Mouse (Mus musculus) heart, embryonic 15.5 days (tissue): ENCODE measurements around the gene Cachd1. TPM values are rescaled to one million over a fixed set of nuclear protein-coding genes. Genes with fewer than 3 reads are reported as not detected.

Experiments
- ATAC-seq: fragments of 200-750 bp; cut with Nextera tagmentation; replicated peaks from 2 replicates; pipeline ENCODE4 v1.8.0; 2017; ENCODE audit warnings: low read depth, moderate TSS enrichment; ENCODE audit not compliant: insufficient number of reproducible peaks, insufficient read depth, low FRiP score
- H3K27ac ChIP-seq: fragments of 300-500 bp; sonication (generic); 2 replicates; pipeline ENCODE4 v1.5.1; 2015; ENCODE audit warnings: mild to moderate bottlenecking, inconsistent platforms
- H3K27me3 ChIP-seq: fragments of 300-500 bp; sonication (generic); 2 replicates; pipeline ENCODE4 v1.6.1; 2015; ENCODE audit warnings: inconsistent platforms
- H3K36me3 ChIP-seq: fragments of 300-500 bp; sonication (generic); 2 replicates; pipeline ENCODE4 v1.6.1; 2015; ENCODE audit warnings: mild to moderate bottlenecking, inconsistent platforms
- H3K4me1 ChIP-seq: fragments of 300-500 bp; sonication (generic); replicated peaks from 2 replicates; pipeline ENCODE4 v1.6.1; 2015; ENCODE audit warnings: inconsistent platforms
- H3K4me2 ChIP-seq: fragments of 300-500 bp; sonication (generic); 2 replicates; pipeline ENCODE4 v1.6.1; 2015; ENCODE audit warnings: inconsistent platforms, mild to moderate bottlenecking, moderate library complexity
- H3K4me3 ChIP-seq: fragments of 300-500 bp; sonication (generic); 2 replicates; pipeline ENCODE4 v1.5.1; 2015; ENCODE audit warnings: mild to moderate bottlenecking, inconsistent platforms
- H3K9ac ChIP-seq: fragments of 300-500 bp; sonication (generic); 2 replicates; pipeline ENCODE4 v1.6.1; 2015; ENCODE audit warnings: mild to moderate bottlenecking, inconsistent platforms
- H3K9me3 ChIP-seq: fragments of 300-500 bp; sonication (generic); replicated peaks from 2 replicates; pipeline ENCODE4 v1.6.1; 2016; ENCODE audit warnings: inconsistent platforms
- WGBS: fragments of 180-500 bp; shearing (Covaris S2); methylation state at CpG from one replicate; pipeline ENCODE4 v1.1.7; 2015; ENCODE audit warnings: mixed read lengths; 5-methylcytosine and 5-hydroxymethylcytosine counted together
- polyA plus RNA-seq: library from polyadenylated mRNA; unstranded; fragments of >200 nt; fragmentation: Nextera tagmentation; extraction: Ambion mirVana; gene quantifications from 2 replicates; pipeline ENCODE4 v1.2.1, GENCODE M21; 2015

Gene Cachd1
- polyA plus RNA-seq, 1 experiment from 2014 or later, result 6.2 TPM

GRCm38 (mm10) chr4:101071570-101071969 is 295.1 kb downstream of the Cachd1 start:
- Histone ChIP-seq H3K9me3 (no peaks in the 10 kb centered on the region), H3K36me3 (no peaks in the 10 kb centered on the region), H3K9ac (no peak overlapping the region), H3K27me3 (no peaks in the 10 kb centered on the region; the same call in 1 of the 2 replicates), H3K4me2 (no peak overlapping the region), H3K4me3 (no peak overlapping the region), H3K4me1 (peaks cover 9% of the 10 kb centered on the region), H3K27ac (no peak overlapping the region)
- ATAC-seq, result no peak
- WGBS, result 75% methylated on average over 4 of the region's 4 CpGs

DNA sequence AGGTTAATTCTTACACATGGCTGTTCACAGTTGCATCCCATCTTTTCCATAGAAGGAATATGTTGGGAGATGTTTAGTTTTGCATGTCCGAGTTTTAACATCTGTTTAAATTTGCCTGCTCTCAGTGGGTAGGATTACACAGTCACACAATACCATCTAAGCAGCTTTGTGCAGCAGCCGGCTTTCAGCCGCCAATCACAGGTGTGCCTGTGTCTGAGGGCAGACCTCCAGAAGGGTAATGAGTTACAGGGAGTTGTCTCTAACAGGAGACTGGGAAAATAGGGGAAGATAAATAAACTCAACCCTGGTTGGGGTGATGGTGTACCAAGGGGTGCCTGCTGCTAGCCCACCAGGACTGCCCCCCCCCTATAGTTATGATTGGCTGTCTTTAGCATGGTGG is 299.9 kb downstream of the Cachd1 start:
- 52% methylated on average over 3 of the region's 3 CpGs for WGBS
- H3K4me2 ChIP-seq, result no peak overlapping the region
- H3K9ac ChIP-seq, result no peak overlapping the region
- ATAC-seq, result no peak
- H3K36me3 ChIP-seq, result no peaks in the 10 kb centered on the region
- no peak overlapping the region for H3K4me3 ChIP-seq
- no peak overlapping the region for H3K27ac ChIP-seq
- H3K9me3 ChIP-seq, result no peaks in the 10 kb centered on the region
- no peaks in the 10 kb centered on the region for H3K27me3 ChIP-seq
- 0 out of 2 replicates have a peak, but pooled peaks cover 6% of the 10 kb centered on the region for H3K4me1 ChIP-seq

Other genes starting within 250 kb of the Cachd1 start
- gene Gm10577, start 244.0 kb downstream of the Cachd1 start, polyA plus RNA-seq, result not detected in 2 replicates